Mouse (Mus musculus) lung, postnatal 36 days (tissue): ENCODE results near the gene Ppp1r1b.

Experiments
- DNase-seq: peaks from one replicate; pipeline ENCODE4 v3.0.0; 2022; ENCODE audit warnings: mixed read lengths

Ppp1r1b gene

DNA sequence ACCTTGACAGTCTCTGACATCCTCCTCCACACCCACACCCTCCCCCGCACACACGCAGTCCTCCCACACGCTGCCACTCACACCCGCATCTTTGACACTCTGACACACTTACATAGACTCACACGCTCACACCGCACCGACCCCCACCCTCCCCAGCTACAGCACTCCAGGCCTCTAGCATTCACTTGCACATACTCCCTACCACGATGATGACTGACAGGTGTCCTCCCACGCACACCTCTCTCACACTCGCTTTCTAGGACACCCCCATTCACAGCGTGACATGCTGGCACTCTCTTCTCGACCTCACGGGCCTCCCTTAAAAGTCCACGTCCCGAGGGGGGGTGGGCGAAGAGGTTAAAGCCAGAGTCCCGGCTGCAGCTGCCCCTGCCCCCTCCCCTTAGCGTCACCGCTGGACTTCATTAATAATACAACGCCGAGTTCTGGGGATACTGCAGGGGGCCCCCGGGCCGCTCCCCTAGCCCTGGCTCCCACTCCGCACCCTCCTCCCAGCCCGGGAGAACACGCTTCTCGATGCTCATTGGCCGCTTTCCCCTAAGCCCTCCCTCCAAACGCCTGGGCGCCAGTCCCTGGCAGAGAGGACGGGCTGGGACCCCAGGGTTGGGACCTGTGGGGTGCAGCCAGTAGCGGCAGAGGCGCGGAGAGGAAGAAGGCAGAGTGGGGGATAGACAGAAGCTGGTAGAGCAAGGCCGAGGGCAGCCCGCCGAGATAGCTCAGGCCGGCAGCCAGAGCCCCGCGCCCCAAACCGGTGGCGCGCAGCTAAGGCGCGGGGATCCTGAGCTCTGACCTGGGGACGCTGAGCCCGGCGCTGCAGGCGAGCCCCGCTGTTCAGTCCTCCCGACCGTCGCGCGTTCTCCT, at the start of gene Ppp1r1b:
Gene Ppp1r1b (plus strand): TSS at position 322 of the 879 bp plus-strand sequence.
- DNase-seq, result peak; percentile 58

DNA sequence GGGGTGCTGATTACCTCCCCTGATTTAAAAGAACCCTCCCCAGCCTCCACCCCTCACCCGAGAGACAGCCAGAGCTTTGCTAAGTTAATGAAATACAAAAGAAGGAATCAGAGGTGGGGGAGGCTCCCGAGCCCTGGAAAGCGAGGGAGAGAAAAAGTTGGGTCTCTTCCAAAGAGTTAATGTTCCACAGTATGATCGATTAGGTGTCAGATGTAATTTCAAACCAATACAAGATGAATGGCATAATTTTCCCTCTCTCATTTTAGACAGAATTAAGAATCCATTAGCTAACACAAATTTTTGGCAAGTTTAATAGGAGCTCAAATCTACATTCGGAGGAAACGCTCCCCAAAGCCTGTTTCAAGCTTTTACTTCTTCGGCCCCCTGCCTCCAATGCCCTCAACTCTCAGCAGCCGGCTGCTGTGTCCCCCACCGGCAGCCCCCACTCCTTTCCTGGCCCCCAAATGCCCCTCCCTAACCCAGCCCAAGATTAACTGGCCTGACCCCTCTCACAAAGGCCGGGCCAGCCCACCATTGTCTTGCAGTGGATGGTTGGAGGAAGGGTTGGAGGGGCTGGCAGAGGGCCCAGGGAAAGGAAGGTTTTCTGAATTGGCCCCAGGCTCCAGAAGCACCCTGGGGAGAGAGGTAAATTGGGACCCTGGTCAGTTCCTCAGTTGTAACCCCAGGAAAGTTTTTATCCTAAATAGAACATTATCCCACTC, 49.6 kb upstream of the Ppp1r1b start:
- DNase-seq, result peak; percentile 45

DNA sequence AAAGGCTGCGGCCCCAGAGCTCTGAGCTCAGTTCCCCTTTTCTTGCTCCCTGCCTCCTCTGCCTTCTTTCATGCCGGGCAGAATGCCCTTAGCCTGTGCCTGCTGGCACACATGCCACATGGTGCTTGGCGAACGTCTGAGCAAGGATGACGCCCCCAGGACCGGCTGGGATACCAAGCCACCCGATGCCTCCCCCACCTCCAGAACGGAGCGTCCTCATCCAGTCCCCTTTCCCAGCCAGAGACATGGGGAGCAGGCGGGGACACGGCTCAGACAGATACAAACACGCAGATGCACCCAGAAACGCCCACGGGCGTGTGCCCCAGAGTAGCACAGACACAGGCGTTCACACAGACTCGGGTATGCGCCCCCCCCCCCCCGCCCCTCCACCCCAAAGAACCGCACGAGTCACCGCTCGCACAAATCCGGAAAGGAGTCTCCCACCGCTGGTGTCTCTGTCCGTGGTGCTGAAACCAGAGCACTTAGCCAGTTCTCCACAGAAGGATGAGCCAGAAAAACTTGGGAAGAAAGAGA, 34.3 kb upstream of the Ppp1r1b start:
- DNase-seq, result peak; percentile 58

DNA sequence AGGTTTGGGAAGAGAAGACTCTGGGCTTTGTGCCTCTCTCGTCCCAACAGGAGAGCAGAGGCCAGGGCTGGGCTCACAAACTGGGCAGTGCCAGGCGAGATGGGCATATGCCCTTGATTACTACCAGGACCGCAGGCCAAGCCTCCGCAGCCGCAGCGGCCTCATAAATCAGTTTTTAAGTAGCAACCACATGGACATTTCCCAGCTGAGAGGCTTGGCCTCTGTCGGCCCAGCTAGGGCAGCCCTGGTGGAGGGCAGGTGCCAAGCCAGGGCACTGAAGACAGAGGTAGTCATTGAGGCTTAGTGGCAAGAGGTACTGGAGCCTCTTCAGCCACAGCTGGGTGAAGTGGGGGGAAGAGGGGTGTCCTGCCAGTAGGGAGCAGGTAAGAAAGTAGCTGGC, 30.7 kb upstream of the Ppp1r1b start:
- DNase-seq, result no peak

DNA sequence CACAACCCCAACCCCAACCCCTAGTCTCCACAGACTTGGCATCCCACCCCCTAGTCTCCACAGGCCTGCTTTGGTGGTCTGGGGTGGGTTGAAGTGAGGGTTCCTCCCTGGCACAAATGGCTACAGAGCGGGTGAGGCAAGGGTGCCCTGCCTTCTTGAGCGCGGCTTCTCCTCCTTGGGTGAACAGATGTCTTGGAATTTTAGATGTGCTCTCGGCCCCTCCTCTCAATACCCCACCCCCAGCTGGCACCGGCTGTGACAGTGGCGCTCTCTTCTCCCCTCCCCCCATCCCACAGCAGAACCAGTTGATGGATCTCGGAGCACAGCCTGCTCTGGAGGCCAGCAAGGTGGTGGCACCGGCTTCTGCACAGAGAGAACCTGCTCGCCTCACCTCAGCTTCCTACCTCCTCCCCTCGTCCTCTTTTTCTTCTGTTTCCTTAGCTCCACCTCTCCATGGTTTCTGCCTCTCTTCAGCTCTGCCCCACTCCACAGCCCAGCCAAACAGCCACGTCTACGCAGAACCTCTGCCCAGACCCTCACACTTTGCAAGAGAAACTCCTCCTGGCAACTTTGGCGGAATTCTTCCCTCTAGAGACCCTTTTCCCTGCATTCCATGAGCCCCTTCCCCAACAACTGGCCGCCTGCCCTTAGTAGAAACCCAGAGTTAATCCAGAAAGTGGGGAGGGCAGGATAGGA, 29.6 kb upstream of the Ppp1r1b start:
- DNase-seq, result no peak

DNA sequence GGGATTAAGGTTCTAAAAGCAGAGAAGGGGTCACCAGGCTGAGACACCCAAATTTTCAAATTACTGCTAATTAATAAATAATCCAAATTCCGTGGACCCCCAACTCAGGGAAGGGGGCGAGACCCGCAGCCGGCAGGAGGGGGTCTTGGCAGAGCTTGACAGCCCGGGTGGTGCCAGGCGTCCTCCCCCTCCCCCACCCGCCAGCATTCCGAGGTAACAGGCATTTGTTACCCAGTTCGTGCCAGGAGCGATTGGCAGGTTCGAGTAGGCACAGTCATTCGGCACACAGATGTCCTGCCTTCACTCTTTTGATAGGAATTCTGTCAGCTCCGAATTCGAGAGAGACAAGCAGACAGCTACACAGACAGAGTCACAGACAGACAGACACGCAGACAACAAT, 29.1 kb upstream of the Ppp1r1b start:
- no peak for DNase-seq

DNA sequence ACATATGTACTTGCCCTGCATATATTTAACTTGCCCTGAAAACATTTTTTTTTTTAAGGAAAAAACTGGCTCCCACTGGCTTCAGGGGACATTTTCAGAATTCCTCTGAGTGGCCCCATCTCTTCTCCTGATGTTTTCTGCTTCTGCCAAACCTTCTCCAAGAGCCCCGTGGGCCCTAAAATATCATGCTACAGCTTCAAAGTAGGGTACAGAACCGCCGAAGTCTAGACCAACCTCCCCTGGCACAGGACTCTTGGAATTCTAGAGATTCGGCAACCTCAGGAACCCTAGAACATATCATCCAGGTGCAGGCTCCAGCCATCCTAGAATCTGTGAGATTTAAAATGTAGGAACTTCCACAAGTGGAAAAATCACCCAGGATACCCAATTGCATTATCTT, 28.7 kb upstream of the Ppp1r1b start:
- no peak for DNase-seq

DNA sequence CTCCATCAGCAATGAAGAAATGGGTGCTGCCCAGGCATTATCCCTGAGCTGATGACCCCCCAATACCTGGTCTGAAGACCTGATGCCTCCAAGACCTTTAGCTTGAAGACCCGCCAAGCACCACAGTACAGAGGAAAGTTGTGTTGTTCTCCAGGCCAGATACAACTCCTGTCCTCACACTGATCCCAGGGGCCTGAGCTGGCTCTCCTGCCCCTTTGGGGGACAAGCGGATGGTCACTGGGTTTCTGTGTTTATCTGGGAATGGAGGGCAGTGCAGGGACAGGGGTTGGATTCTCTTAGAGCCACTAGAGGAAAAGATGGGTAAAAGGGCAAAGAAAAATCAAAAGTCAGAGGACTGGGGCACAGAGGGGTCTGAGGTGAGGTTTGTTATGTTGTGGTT, 28.3 kb upstream of the Ppp1r1b start:
- DNase-seq, result no peak

DNA sequence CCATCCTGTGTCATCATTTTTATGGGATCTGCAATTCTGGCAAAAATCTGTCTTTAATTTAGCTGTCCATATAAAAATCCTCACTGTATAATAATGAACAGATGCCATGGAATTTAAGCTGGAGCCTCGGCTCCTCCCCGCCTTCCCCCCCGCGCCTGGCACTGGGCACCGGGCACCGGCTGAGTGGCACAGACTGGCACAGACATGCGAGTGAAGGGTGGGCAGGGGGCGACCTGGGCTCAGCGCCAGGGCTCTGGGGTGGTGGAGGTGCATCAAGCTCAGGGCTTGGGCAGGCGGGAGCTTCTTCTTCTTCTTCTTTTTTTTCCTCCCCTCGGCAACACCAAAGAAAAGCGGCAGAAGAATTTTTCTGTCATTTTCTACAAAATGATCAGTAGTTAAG, 27.8 kb upstream of the Ppp1r1b start:
- no peak for DNase-seq

DNA sequence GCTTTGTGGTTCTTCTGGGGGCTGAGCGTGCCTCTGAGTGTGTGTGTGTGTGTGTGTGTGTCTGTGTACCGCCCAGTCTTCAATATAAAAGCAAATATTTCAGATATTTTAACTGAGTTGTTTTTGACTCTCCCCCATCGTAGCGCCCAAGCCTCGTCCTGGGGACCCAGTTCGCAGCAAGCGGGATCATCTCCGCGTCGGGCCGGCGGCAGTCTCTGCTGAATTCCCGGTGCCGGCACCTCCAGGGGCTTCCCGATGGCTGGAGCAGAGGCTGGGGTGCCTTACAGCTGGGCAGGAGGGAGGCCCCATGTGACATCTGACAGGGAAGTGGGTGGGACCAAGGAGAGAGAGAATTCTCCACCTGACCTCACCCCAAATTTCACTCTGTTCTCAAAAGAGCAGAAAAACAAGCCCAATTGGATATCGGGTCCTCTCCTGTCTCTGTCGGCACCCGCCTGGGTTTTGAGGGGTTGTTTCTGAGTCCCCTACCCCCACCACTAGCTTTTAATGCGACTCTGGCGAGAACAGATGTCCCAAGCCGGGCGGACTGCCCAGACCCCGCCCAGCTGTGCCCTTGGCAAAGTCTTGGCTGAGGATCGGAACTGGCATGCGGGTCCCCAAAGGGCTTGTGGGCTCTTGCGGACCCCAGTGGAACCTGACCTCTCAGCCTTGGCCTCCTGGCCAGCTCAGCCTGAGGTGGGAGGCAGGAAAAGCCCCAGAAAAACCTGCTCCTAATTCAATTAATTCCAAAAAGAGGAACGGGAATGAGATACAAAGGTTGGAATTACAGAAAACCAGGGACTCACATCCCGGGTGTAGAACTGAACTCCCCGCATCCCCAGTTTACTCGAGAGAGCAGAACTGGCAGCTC, 27.2 kb upstream of the Ppp1r1b start:
- no peak for DNase-seq

DNA sequence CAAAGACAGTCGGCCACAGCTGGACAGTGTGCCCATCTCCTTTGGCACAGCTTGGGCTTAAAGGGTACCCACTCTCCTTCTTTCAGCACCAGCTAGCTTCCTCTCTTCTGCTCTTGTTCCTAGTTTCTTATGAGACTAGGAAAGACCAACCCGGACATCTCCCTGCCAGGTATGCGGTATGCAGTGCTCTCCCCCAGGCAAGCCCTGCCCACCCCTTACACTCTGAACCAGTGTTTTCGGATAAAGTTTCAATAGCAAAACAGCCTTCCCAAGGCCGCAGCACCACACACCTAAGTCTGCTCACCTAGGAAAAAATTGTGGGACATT, 26.6 kb upstream of the Ppp1r1b start:
- no peak for DNase-seq

DNA sequence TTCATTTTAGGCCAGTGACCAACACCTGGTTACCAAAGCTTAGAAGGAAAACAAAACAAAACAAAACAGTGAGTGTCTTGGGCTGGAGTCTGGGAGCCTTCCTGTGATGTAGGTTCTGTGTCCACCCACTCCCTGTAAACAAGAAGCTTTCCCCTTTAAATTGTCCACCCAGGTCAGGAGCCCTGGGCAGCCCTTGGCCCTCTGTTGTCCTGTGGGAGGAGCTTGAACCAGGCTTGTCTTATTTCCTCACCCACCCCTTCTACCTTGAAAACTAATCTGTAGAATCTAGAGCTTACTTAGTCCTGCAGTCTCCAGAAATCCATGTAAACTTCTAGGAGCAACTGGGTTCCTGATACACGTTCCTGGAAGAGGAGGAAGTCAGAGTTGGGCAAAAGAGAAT, 26.0 kb upstream of the Ppp1r1b start:
- DNase-seq, result no peak

DNA sequence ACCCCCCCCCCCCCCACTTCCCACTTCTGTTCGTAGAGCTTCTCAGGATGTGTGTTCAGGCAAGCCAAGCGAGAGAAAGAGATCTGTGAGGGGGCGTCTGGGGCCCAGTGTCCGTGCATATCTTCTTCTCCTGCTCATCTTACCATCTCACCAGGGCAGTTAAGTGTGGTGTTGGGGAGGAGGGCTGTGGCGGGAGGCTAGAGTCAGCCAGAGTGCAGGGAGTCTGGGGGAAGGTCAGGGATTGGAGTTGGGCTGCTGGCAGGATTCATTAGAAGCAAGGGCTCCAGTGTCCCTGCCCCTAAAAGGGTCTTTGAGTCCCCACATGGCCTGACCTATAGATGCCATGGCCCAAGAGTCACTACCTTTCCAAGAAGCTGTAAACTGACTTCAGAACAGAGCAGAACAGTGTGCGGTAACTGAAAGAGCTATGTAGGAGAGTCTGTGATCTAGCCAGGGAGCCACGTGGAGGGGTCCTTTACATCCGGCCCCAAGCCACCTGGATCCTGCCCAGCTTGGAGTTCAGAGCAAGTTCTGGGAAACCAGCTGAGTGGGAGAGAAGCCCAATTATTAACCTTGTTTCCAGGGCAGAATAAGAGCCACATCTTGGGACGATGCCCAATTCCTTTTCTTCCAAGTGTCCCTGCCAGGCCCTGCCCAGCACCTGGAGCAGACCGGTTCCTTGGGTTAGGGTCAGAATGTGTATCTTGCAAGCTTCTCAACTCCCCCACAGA, 24.9 kb upstream of the Ppp1r1b start:
- DNase-seq, result no peak

DNA sequence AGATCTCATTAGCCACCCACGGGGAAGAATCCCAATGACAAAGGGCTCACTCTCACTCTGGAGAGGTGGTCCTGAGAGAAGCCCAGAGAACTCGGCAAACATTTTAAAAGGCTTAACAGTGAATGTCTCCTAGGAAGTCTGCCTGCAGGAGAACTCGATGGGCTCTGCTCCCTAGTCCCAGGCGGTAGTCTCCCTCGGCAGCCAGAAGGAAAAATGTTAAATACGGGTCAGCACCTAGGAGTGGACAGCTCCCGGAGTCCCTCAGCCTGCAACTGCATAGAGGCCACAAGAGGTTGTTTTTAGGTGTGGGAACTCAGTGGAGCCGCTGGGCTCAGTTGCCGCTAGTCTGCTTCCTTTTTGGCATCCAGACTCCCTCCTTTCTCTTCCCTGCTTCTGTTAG, 24.3 kb upstream of the Ppp1r1b start:
- DNase-seq, result peak; percentile 43

DNA sequence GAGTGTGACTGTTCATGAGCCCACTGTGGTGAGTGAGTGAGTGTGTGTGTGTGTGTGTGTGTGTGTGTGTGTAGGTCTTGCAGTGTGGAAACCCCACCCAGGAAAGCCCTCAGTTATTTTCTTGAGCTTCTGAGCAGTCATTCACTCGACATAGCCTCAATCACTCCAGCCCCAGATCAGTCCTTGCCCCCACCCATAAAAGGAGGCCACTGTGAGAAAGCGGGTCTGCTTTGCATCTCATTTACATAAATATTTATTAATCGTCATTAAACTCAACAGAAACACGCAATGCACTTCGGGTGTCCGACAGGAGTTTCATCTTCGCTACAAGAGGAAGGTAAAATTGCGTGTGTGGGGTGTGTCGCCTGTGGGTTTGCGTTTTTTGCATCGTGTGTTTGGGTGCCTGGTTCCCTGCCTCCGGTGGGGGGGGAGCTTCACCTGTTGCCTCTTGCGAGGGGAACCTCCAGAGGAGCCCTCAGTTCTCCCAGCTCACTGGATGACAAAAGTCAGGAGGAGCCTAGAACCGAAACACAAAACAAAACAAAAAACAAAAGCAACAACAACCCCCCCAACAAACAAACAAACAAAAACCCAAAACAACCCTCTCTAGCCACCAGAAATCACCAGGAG, 22.9 kb upstream of the Ppp1r1b start:
- no peak for DNase-seq

DNA sequence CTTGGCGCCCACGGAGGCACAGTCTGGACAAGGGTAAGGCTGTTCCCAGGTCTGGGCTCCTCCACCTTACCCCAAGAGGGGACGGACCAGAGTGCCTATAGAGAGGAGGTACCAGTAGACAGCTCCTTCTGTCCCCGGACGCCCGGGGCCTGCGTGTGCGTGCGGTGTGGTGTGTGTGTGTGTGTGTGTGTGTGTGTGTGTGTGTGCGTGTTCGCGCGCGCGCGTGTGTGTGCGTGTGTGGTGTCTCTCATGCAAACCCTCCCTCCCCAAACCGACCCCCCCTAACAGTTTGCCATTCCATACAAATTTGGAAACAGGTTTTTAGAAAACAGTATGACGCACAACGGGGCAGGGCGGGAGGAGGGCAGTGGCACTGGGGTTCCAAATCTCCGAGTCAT, 22.4 kb upstream of the Ppp1r1b start:
- no peak for DNase-seq

DNA sequence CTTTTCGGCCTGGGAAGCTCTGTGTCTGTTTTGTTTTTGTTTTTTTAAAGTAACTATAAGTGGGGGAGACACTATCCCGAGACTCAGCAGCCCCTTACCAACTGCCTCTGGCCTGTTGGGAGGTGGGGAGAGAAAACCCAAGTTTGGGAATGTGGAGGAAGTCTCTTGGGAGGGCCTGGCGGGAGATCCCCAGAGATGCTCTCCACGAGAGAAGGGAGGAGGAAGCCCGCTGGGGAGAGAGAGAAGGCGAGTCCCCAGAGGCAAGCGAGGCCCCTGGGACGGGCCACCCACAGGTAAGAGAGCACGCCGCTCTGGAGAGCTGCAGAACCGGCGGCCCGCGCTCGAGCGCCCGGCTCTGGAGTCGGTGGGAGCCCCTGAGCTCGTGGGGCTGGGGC, 21.5 kb upstream of the Ppp1r1b start:
- no peak for DNase-seq

DNA sequence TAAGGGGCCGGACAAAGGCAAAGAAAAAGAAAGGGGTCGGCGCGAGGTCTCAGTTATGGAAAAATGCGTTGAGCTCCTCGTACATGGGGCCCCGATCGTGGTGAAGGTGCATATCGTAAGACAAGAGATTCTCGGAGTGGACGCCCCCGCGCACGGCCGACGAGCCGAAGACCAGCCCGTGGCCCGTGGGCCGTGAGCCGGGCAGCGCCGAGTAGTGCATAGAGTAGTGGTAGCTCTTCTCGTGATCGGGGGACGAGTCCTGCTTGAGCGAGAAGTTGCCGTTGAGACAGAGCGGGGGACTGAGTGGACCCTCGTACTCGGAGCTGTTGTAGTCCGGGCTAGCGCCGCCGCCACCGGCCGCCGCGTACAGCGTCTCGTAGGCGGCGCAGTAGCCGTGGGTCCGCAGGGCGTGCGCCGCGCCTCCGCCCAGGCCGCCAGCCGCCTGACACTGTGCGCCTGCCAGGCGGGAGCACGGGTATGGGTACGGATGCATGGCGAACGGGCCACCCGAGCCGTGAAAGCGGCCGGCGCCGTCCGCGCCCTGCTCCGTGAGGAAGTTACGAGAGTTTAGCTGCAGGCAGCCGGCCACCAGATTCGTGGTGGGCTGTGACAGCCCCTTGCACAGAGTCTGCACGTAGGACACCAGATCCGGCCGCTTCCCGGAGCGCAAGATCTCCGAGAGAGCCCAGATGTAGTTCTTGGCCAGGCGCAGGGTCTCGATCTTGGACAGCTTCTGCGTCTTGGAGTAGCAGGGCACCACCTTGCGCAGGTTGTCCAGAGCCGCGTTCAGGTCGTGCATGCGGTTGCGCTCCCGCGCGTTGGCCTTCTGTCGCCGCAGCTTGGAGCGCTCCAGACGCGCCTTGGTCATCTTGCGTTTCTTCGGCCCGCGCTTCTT, 20.8 kb upstream of the Ppp1r1b start:
- no peak for DNase-seq

DNA sequence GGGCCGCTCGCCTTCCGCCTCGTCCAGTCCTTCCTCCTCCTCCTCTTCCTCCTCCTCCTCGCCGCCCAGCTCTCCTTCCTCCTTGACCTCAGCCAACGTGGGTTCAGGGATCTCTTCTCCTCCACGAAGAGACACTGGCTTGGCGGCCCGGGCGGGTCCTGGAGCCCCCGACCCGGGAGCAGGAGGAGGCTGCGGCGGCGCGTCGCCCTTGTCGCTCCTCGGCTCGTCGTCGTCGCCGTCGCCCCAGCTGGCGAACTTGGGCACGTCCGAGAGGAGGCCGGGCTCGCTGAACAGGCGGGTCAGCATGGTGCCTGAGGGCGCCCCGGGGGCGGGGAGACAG, 20.2 kb upstream of the Ppp1r1b start:
- DNase-seq, result no peak

DNA sequence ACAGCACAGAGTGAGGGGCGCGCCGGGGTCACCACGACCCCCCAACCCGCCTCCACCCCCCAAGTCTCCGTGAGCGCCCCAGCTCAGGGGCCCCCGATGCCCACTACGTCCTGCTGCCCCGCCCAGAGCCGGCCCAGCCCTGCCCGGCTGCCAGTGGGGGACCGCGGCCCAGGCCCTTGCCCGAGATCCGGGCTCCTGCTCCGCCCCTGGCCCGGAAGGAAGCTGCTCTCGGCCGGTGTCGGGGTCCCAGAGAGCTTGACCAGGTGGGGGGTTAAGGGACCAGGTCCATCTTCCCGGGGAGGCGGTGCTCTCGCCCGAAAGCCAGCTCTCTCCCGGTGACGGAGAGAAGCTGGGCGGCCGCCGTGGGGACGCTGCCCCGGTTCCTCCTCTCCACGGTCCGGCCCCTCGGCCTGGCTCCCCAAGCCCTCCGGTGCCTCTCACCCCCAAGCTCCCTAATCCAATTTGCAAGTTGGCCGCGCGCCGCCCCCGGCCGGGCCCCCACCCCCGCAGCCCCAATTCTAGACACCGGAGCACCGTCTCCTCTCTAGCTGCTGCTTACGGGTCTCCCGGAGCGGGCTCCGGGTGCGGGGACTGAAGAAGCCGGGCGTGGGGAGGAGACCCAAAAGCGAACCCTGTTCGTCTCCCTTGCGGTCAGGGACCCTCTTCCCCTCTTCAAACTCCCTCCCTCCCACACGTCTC, 19.7 kb upstream of the Ppp1r1b start:
- DNase-seq, result no peak
